ENCODE assay signal across 8 mouse cellular contexts in genomic region chr7:74025007-74025406, GRCm38 (mm10). TPM values are rescaled to one million over a fixed set of nuclear protein-coding genes. Genes with fewer than 3 reads are reported as not detected.
A peak's percentile ranks its signal among the peaks of the same experiment; 100 is the strongest.
DNase-seq lines count a peak whose midpoint lies in the region; ATAC-seq and TF ChIP-seq lines count a peak whose summit lies in the region.

No protein-coding gene starts in this region.

- TF ChIP-seq CTCF in stomach, postnatal 0 days (IDR thresholded peaks at IDR 0.05; ENCODE audit: low read depth): peak; percentile 87

- no peaks in the 10 kb centered on the region for H3K36me3 ChIP-seq in midbrain, embryonic 12.5 days
- no peaks in the 10 kb centered on the region for H3K36me3 ChIP-seq in stomach, postnatal 0 days (ENCODE audit: control insufficient read depth, insufficient read depth, low read length)

- H3K4me3 ChIP-seq in midbrain, embryonic 12.5 days: no peak overlapping the region
- no peak overlapping the region for H3K4me3 ChIP-seq in stomach, postnatal 0 days (ENCODE audit: low read depth, low read length)

- H3K27me3 ChIP-seq in midbrain, embryonic 12.5 days: 0 out of 2 replicates have a peak, but pooled peaks cover 3% of the 10 kb centered on the region
- no peaks in the 10 kb centered on the region for H3K27me3 ChIP-seq in stomach, postnatal 0 days (ENCODE audit: control insufficient read depth, insufficient read depth, low read length)

- H3K9ac ChIP-seq in midbrain, embryonic 12.5 days (replicated peaks): no peak overlapping the region
- no peak overlapping the region for H3K9ac ChIP-seq in stomach, postnatal 0 days (ENCODE audit: low read length)

- no peak overlapping the region for H3K4me2 ChIP-seq in midbrain, embryonic 12.5 days (replicated peaks)
- no peak overlapping the region for H3K4me2 ChIP-seq in stomach, postnatal 0 days (replicated peaks; ENCODE audit: low read depth)

- DNase-seq in cerebellum, adult 11 months: peak; percentile 6
- no peak for DNase-seq in cerebellum, adult 11-12 months
- DNase-seq in MN1 (ENCODE audit: low spot score): peak; percentile 14
- peak; percentile 84 to 89 for DNase-seq in cerebellum, postnatal 14 days
- peak; percentile 70 to 80 for DNase-seq in layer of hippocampus, postnatal 10 days (ENCODE audit: low spot score in 2 of 2)
- DNase-seq in stomach, postnatal 0 days (ENCODE audit: low spot score): peak; percentile 66

- H3K4me1 ChIP-seq in midbrain, embryonic 12.5 days: no peaks in the 10 kb centered on the region
- H3K4me1 ChIP-seq in stomach, postnatal 0 days (replicated peaks; ENCODE audit: control insufficient read depth, insufficient read depth): no peaks in the 10 kb centered on the region

- no peaks in the 10 kb centered on the region for H3K9me3 ChIP-seq in midbrain, embryonic 12.5 days
- H3K9me3 ChIP-seq in stomach, postnatal 0 days (ENCODE audit: control insufficient read depth, low read length): no peaks in the 10 kb centered on the region

- TF ChIP-seq EP300 in stomach, postnatal 0 days (optimal IDR thresholded peaks at IDR 0.05): no peak

- no peak overlapping the region for H3K27ac ChIP-seq in midbrain, embryonic 12.5 days (replicated peaks)
- no peak overlapping the region for H3K27ac ChIP-seq in stomach, postnatal 0 days (replicated peaks)

- ATAC-seq in granulocyte monocyte progenitor cell, adult 5-6 weeks (replicated peaks; ENCODE audit: poor library complexity, severe bottlenecking): peak; percentile 69
- ATAC-seq in midbrain, embryonic 12.5 days (ENCODE audit: low FRiP score, low read depth): 0 out of 2 replicates have a peak, but pooled peaks have one; percentile 54
- ATAC-seq in stomach, postnatal 0 days (ENCODE audit: low FRiP score, low TSS enrichment): no peak

- 13% methylated on average over 5 of the region's 5 CpGs for WGBS in midbrain, embryonic 12.5 days
- WGBS in stomach, postnatal 0 days: 25% methylated on average over 5 of the region's 5 CpGs

RNA-seq across cellular contexts. Expression of gene St8sia2, which starts 11.5 kb away (rescaled TPM):
- 1.7 TPM in 1 of 2 replicates, not detected in the other for total RNA-seq in granulocyte monocyte progenitor cell, adult 5-6 weeks (2014; fragmentation: Nextera tagmentation)
- not detected in 2 replicates for total RNA-seq in granulocyte monocyte progenitor cell, adult 5-6 weeks (2017)
- 10 to 100 TPM; 20.6 to 27.4 TPM for total RNA-seq in layer of hippocampus, postnatal 10 days (2021)
- 45.8 and 51.4 TPM in 2 replicates for polyA plus RNA-seq in midbrain, embryonic 12.5 days (2016; fragmentation: Nextera tagmentation; extraction: Ambion mirVana)
- 1.0 and 1.6 TPM in 2 replicates for polyA plus RNA-seq in stomach, postnatal 0 days (2015; fragmentation: Nextera tagmentation; extraction: Ambion mirVana)

Comparison
In these comparisons a context has a peak if more than half of its experiments do, and no peak if none do; other contexts are left out.
1. RNA of gene St8sia2, which starts 11.5 kb away (total RNA-seq): 20.6 to 27.4 TPM in layer of hippocampus, postnatal 10 days; 1.7 TPM in granulocyte monocyte progenitor cell, adult 5-6 weeks; every median in the first group is over 4 times any median in the second.